Mouse (Mus musculus) mature B cell (primary cell): ENCODE results near the gene Tent2.

Experiments used
- in situ Hi-C: fragments of 300-500 bp; cut with MboI; formaldehyde crosslinking; loops from 2 replicates; pipeline ENCODE4 v1.14.3; 2019

Tent2 gene

GRCm38 (mm10) chr13:93143819-93144283 lies 48.3 kb downstream of the Tent2 start:
- in situ Hi-C loops = no loop called here

GRCm38 (mm10) chr13:93141184-93141583 lies 51.0 kb downstream of the Tent2 start:
- in situ Hi-C loops = no loop called here

GRCm38 (mm10) chr13:93138059-93138458 lies 54.1 kb downstream of the Tent2 start:
- in situ Hi-C loops = no loop called here

- in situ Hi-C loops = no loop called here
Measured at GRCm38 (mm10) chr13:93137098-93137497, 55.1 kb downstream of the Tent2 start.

GRCm38 (mm10) chr13:93136251-93136650 lies 55.9 kb downstream of the Tent2 start:
- in situ Hi-C loops = no loop called here

- in situ Hi-C loops = no loop called here
Measured at GRCm38 (mm10) chr13:93135501-93135900, 56.7 kb downstream of the Tent2 start.

GRCm38 (mm10) chr13:93130674-93131073 lies 61.5 kb downstream of the Tent2 start:
- in situ Hi-C loops = no loop called here

GRCm38 (mm10) chr13:93128961-93129360 lies 63.2 kb downstream of the Tent2 start:
- in situ Hi-C loops = no loop called here

GRCm38 (mm10) chr13:93128111-93128860 lies 63.9 kb downstream of the Tent2 start:
- in situ Hi-C loops = no loop called here

- in situ Hi-C loops = no loop called here
Measured at GRCm38 (mm10) chr13:93122321-93122720, 69.9 kb downstream of the Tent2 start.

- in situ Hi-C loops = no loop called here
Measured at GRCm38 (mm10) chr13:93117241-93117640, 74.9 kb downstream of the Tent2 start.

- in situ Hi-C loops = no loop called here
Measured at GRCm38 (mm10) chr13:93102340-93103090, 89.7 kb downstream of the Tent2 start.

- in situ Hi-C loops = no loop called here
Measured at GRCm38 (mm10) chr13:93098596-93098995, 93.6 kb downstream of the Tent2 start.

- in situ Hi-C loops = no loop called here
Measured at GRCm38 (mm10) chr13:93096643-93097042, 95.5 kb downstream of the Tent2 start.
